Comparison of ENCODE assay signal across 9 mouse cellular contexts in genomic region chr17:85458075-85458474, GRCm38 (mm10).
DNase-seq lines count a peak whose midpoint lies in the region; ATAC-seq lines count a peak whose summit lies in the region.
"Had no signal": no experiment of that assay in that cellular context is flagged by ENCODE, and none has a peak within 500 bp of the region (broad histone marks: within the 10 kb centered on the region; RNA-seq: fewer than 3 reads in every experiment).

No protein-coding gene starts in this region.

- H3K9ac ChIP-seq in heart, embryonic 11.5 days (ENCODE audit: low read depth, low read length) = no peak overlapping the region
- no peak overlapping the region for H3K9ac ChIP-seq in midbrain, embryonic 15.5 days
- H3K9ac ChIP-seq in stomach, embryonic 16.5 days (ENCODE audit: low read length) = no peak overlapping the region
- H3K9ac ChIP-seq in hindbrain, embryonic 13.5 days = no peak overlapping the region
- H3K9ac ChIP-seq: neural tube, embryonic 13.5 days had no signal

- H3K4me3 ChIP-seq in heart, embryonic 11.5 days (ENCODE audit: low read depth, low read length) = no peak overlapping the region
- peak overlapping the region; percentile 12; the same call in 1 of the 2 replicates for H3K4me3 ChIP-seq in midbrain, embryonic 10.5 days
- no peak overlapping the region for H3K4me3 ChIP-seq in midbrain, embryonic 15.5 days
- H3K4me3 ChIP-seq in stomach, embryonic 16.5 days (replicated peaks; ENCODE audit: low read length) = no peak overlapping the region
- no peak overlapping the region for H3K4me3 ChIP-seq in hindbrain, embryonic 13.5 days
- H3K4me3 ChIP-seq: neural tube, embryonic 13.5 days had no signal

- no peaks in the 10 kb centered on the region for H3K36me3 ChIP-seq in heart, embryonic 11.5 days (ENCODE audit: control insufficient read depth, insufficient read depth, low read length)
- H3K36me3 ChIP-seq in midbrain, embryonic 10.5 days = no peaks in the 10 kb centered on the region
- no peaks in the 10 kb centered on the region for H3K36me3 ChIP-seq in midbrain, embryonic 15.5 days (replicated peaks)
- H3K36me3 ChIP-seq in stomach, embryonic 16.5 days (ENCODE audit: control insufficient read depth, insufficient read depth, low read length) = no peaks in the 10 kb centered on the region
- no peaks in the 10 kb centered on the region for H3K36me3 ChIP-seq in hindbrain, embryonic 13.5 days
- H3K36me3 ChIP-seq: neural tube, embryonic 13.5 days had no signal

- peak overlapping the region; percentile 51 for H3K4me2 ChIP-seq in heart, embryonic 11.5 days
- H3K4me2 ChIP-seq in midbrain, embryonic 15.5 days = no peak overlapping the region
- H3K4me2 ChIP-seq in stomach, embryonic 16.5 days (ENCODE audit: low read depth, low read length) = peak overlapping the region; percentile 31; the same call in 1 of the 2 replicates
- no peak overlapping the region for H3K4me2 ChIP-seq in hindbrain, embryonic 13.5 days
- H3K4me2 ChIP-seq: neural tube, embryonic 13.5 days had no signal

- 4% methylated on average over 14 of the region's 14 CpGs for WGBS in heart, embryonic 11.5 days (ENCODE audit: insufficient replicate concordance)
- 2% methylated on average over 14 of the region's 14 CpGs for WGBS in midbrain, embryonic 10.5 days
- WGBS in midbrain, embryonic 15.5 days = 4% methylated on average over 14 of the region's 14 CpGs
- 5% methylated on average over 14 of the region's 14 CpGs for WGBS in stomach, embryonic 16.5 days
- WGBS in hindbrain, embryonic 13.5 days = under 1% methylated on average over 14 of the region's 14 CpGs

- no peak for ATAC-seq in heart, embryonic 11.5 days (replicated peaks; ENCODE audit: insufficient number of reproducible peaks, low FRiP score, low TSS enrichment)
- ATAC-seq in midbrain, embryonic 15.5 days (replicated peaks) = no peak
- peak; percentile 51 to 59; a peak in 3 of 4 replicates for ATAC-seq in hematopoietic stem cell, adult 5-6 weeks (replicated peaks in 1 of 2; ENCODE audit: insufficient read depth in 1 of 2, low FRiP score in 2 of 2, low TSS enrichment in 1 of 2, low read depth in 1 of 2, poor library complexity in 2 of 2, severe bottlenecking in 2 of 2)
- ATAC-seq in stomach, embryonic 16.5 days (ENCODE audit: insufficient read depth, low FRiP score) = no peak
- ATAC-seq in hindbrain, embryonic 13.5 days (ENCODE audit: low FRiP score) = no peak

- DNase-seq in heart, adult 11 months = no peak
- DNase-seq in midbrain, embryonic 10.5 days (ENCODE audit: low spot score) = peak; percentile 68
- DNase-seq in layer of hippocampus, adult 8-10 months (ENCODE audit: low spot score in 2 of 2) = no peak

- peaks cover 73% of the 10 kb centered on the region for H3K27me3 ChIP-seq in heart, embryonic 11.5 days (ENCODE audit: control insufficient read depth, insufficient read depth, low read length)
- H3K27me3 ChIP-seq in midbrain, embryonic 10.5 days (ENCODE audit: low read depth, poor library complexity, severe bottlenecking) = peaks cover 100% of the 10 kb centered on the region
- peaks cover 86% of the 10 kb centered on the region for H3K27me3 ChIP-seq in midbrain, embryonic 15.5 days (replicated peaks)
- peaks cover 92% of the 10 kb centered on the region for H3K27me3 ChIP-seq in stomach, embryonic 16.5 days (ENCODE audit: control insufficient read depth, insufficient read depth, low read length)
- peaks cover 98% of the 10 kb centered on the region for H3K27me3 ChIP-seq in hindbrain, embryonic 13.5 days

- no peaks in the 10 kb centered on the region for H3K9me3 ChIP-seq in heart, embryonic 11.5 days (replicated peaks; ENCODE audit: control insufficient read depth, low read length)
- H3K9me3 ChIP-seq in midbrain, embryonic 10.5 days (replicated peaks) = no peaks in the 10 kb centered on the region
- no peaks in the 10 kb centered on the region for H3K9me3 ChIP-seq in midbrain, embryonic 15.5 days
- no peaks in the 10 kb centered on the region for H3K9me3 ChIP-seq in stomach, embryonic 16.5 days (replicated peaks; ENCODE audit: control insufficient read depth, low read length)
- no peaks in the 10 kb centered on the region for H3K9me3 ChIP-seq in hindbrain, embryonic 13.5 days
- H3K9me3 ChIP-seq: neural tube, embryonic 13.5 days had no signal

- H3K27ac ChIP-seq in heart, embryonic 11.5 days (ENCODE audit: low read depth, low read length) = no peak overlapping the region
- H3K27ac ChIP-seq in midbrain, embryonic 10.5 days (replicated peaks) = no peak overlapping the region
- H3K27ac ChIP-seq in midbrain, embryonic 15.5 days = no peak overlapping the region
- no peak overlapping the region for H3K27ac ChIP-seq in stomach, embryonic 16.5 days (ENCODE audit: low read length)
- no peak overlapping the region for H3K27ac ChIP-seq in hindbrain, embryonic 13.5 days
- H3K27ac ChIP-seq: neural tube, embryonic 13.5 days had no signal

- peaks cover 8% of the 10 kb centered on the region; the same call in 1 of the 2 replicates for H3K4me1 ChIP-seq in heart, embryonic 11.5 days (ENCODE audit: control insufficient read depth, insufficient read depth, low read length)
- peaks cover 50% of the 10 kb centered on the region for H3K4me1 ChIP-seq in midbrain, embryonic 10.5 days
- H3K4me1 ChIP-seq in midbrain, embryonic 15.5 days = peaks cover 13% of the 10 kb centered on the region
- 0 out of 2 replicates have a peak, but pooled peaks cover 3% of the 10 kb centered on the region for H3K4me1 ChIP-seq in stomach, embryonic 16.5 days (ENCODE audit: control insufficient read depth, insufficient read depth, low read length)
- H3K4me1 ChIP-seq in hindbrain, embryonic 13.5 days (replicated peaks) = peaks cover 5% of the 10 kb centered on the region; the same call in 1 of the 2 replicates

Comparison
In these comparisons a context has a peak if more than half of its experiments do, and no peak if none do; other contexts are left out.
1. ATAC-seq: peak in hematopoietic stem cell, adult 5-6 weeks (2 of 2); none in heart, embryonic 11.5 days (single experiment), midbrain, embryonic 15.5 days (single experiment), stomach, embryonic 16.5 days (single experiment) and hindbrain, embryonic 13.5 days (single experiment).
2. H3K4me2 ChIP-seq: peak in heart, embryonic 11.5 days (single experiment) and stomach, embryonic 16.5 days (single experiment); none in midbrain, embryonic 15.5 days (single experiment) and hindbrain, embryonic 13.5 days (single experiment).